Comparison of ENCODE assay signal across 8 mouse cellular contexts in genomic region chr2:149830536-149831458, GRCm38 (mm10). TPM values are rescaled to one million over a fixed set of nuclear protein-coding genes. Genes with fewer than 3 reads are reported as not detected.
DNase-seq lines count a peak whose midpoint lies in the region; ATAC-seq and TF ChIP-seq lines count a peak whose summit lies in the region.

C530025M09Rik (minus strand) TSS chr2:149831213.

- H3K9me3 ChIP-seq in kidney, embryonic 16.5 days (ENCODE audit: low read length): no peaks in the 10 kb centered on the region
- H3K9me3 ChIP-seq in intestine, postnatal 0 days (ENCODE audit: control insufficient read depth): no peaks in the 10 kb centered on the region
- no peaks in the 10 kb centered on the region for H3K9me3 ChIP-seq in liver, embryonic 12.5 days (replicated peaks)

- H3K36me3 ChIP-seq in kidney, embryonic 16.5 days (ENCODE audit: insufficient read depth, low read length): no peaks in the 10 kb centered on the region
- H3K36me3 ChIP-seq in intestine, postnatal 0 days (ENCODE audit: control insufficient read depth, insufficient read depth): no peaks in the 10 kb centered on the region
- H3K36me3 ChIP-seq in liver, embryonic 12.5 days: no peaks in the 10 kb centered on the region

- under 1% methylated on average over 70 of the region's 82 CpGs for WGBS in kidney, embryonic 16.5 days
- WGBS in intestine, postnatal 0 days: under 1% methylated on average over 76 of the region's 82 CpGs
- WGBS in liver, embryonic 12.5 days (ENCODE audit: insufficient replicate concordance): 2% methylated on average over 67 of the region's 82 CpGs

- H3K4me2 ChIP-seq in kidney, embryonic 16.5 days (replicated peaks; ENCODE audit: low read depth, low read length): peak within 1 kb of the TSS; percentile 94
- H3K4me2 ChIP-seq in intestine, postnatal 0 days (replicated peaks; ENCODE audit: low read depth): peak within 1 kb of the TSS; percentile 66
- H3K4me2 ChIP-seq in liver, embryonic 12.5 days: peak within 1 kb of the TSS; percentile 55

- peaks cover 20% of the 10 kb centered on the region for H3K4me1 ChIP-seq in kidney, embryonic 16.5 days (ENCODE audit: insufficient read depth, low read length)
- H3K4me1 ChIP-seq in intestine, postnatal 0 days (replicated peaks; ENCODE audit: control insufficient read depth, insufficient read depth, low read length): no peaks in the 10 kb centered on the region
- no peaks in the 10 kb centered on the region for H3K4me1 ChIP-seq in liver, embryonic 12.5 days

- no peak for DNase-seq in kidney, adult 8-10 months
- peak; percentile 88 for DNase-seq in cerebellum, postnatal 10 days
- DNase-seq in frontal cortex, postnatal 10 days (ENCODE audit: low spot score in 2 of 2): peak; percentile 37 to 65
- DNase-seq in retina, postnatal 1 day: peak; percentile 89

- H3K27me3 ChIP-seq in kidney, embryonic 16.5 days (ENCODE audit: insufficient read depth, low read length): peaks cover 48% of the 10 kb centered on the region
- peaks cover 30% of the 10 kb centered on the region for H3K27me3 ChIP-seq in intestine, postnatal 0 days (replicated peaks; ENCODE audit: control insufficient read depth, insufficient read depth, low read length)
- H3K27me3 ChIP-seq in liver, embryonic 12.5 days (replicated peaks): peaks cover 41% of the 10 kb centered on the region

- H3K27ac ChIP-seq in kidney, embryonic 16.5 days (ENCODE audit: low read length): no peak within 1 kb of the TSS
- H3K27ac ChIP-seq in intestine, postnatal 0 days (ENCODE audit: low read depth, low read length): no peak within 1 kb of the TSS
- H3K27ac ChIP-seq in liver, embryonic 12.5 days: no peak within 1 kb of the TSS

- H3K9ac ChIP-seq in kidney, embryonic 16.5 days (replicated peaks; ENCODE audit: low read length): peak within 1 kb of the TSS; percentile 50
- no peak within 1 kb of the TSS; the same call in 1 of the 2 replicates for H3K9ac ChIP-seq in intestine, postnatal 0 days (ENCODE audit: low read depth, low read length)
- no peak within 1 kb of the TSS for H3K9ac ChIP-seq in liver, embryonic 12.5 days

- peak within 1 kb of the TSS; percentile 57 for H3K4me3 ChIP-seq in kidney, embryonic 16.5 days (ENCODE audit: low read length)
- peak within 1 kb of the TSS; percentile 40 for H3K4me3 ChIP-seq in intestine, postnatal 0 days (ENCODE audit: low read depth, low read length)
- H3K4me3 ChIP-seq in liver, embryonic 12.5 days: peak within 1 kb of the TSS; percentile 31

- ATAC-seq in kidney, embryonic 16.5 days (ENCODE audit: low FRiP score, low TSS enrichment): peak; percentile 85
- ATAC-seq in intestine, postnatal 0 days: peak; percentile 36; the same call in 1 of the 2 replicates
- 0 out of 2 replicates have a peak, but pooled peaks have one; percentile 21 for ATAC-seq in liver, embryonic 12.5 days
- ATAC-seq in erythroblast, adult 5-6 weeks (replicated peaks; ENCODE audit: low FRiP score, poor library complexity, severe bottlenecking): no peak

- no peak for TF ChIP-seq CTCF in intestine, postnatal 0 days (IDR thresholded peaks at IDR 0.05; ENCODE audit: low read depth)

RNA-seq across cellular contexts. Expression of gene C530025M09Rik, which starts in this region (rescaled TPM):
- not detected in 2 replicates for polyA plus RNA-seq in kidney, embryonic 16.5 days (2015; fragmentation: Nextera tagmentation; extraction: Ambion mirVana)
- polyA plus RNA-seq in intestine, postnatal 0 days (2015; fragmentation: Nextera tagmentation; extraction: Ambion mirVana): 0.35 and 0.54 TPM in 2 replicates
- 0.20 TPM in 1 of 2 replicates, not detected in the other for polyA plus RNA-seq in liver, embryonic 12.5 days (2016; fragmentation: Nextera tagmentation; extraction: Ambion mirVana)
- not detected in 2 replicates for total RNA-seq in erythroblast, adult 5-6 weeks (2015; ENCODE audit: low replicate concordance)
- total RNA-seq in erythroblast, adult 5-6 weeks (2017; ENCODE audit: low replicate concordance): not detected in 2 replicates

Comparison
In these comparisons a context has a peak if more than half of its experiments do, and no peak if none do; other contexts are left out.
1. Peak in ATAC-seq, H3K4me3 ChIP-seq, H3K9ac ChIP-seq and H3K4me2 ChIP-seq in kidney, embryonic 16.5 days; RNA of the gene not detected or under 1 TPM.
2. Peak in ATAC-seq, H3K4me3 ChIP-seq and H3K4me2 ChIP-seq in intestine, postnatal 0 days; RNA of the gene not detected or under 1 TPM.
3. Peak in ATAC-seq, H3K4me3 ChIP-seq and H3K4me2 ChIP-seq in liver, embryonic 12.5 days; RNA of the gene not detected or under 1 TPM.
4. DNase-seq: peak in cerebellum, postnatal 10 days (2 of 2), frontal cortex, postnatal 10 days (2 of 2) and retina, postnatal 1 day (single experiment); none in kidney, adult 8-10 months (0 of 2).
5. Peak in every context shown above with its lines, with median percentiles within 50 percentile points of each other: H3K4me2 ChIP-seq and H3K4me3 ChIP-seq.